Mouse (Mus musculus) adrenal gland, postnatal 14 days (tissue): ENCODE data around the gene Sdhaf3. TPM values are rescaled to one million over a fixed set of nuclear protein-coding genes. Genes with fewer than 3 reads are reported as not detected.

Experiments
- DNase-seq: peaks from one replicate; pipeline ENCODE4 v3.0.0; 2021; ENCODE audit warnings: mixed read lengths
- total RNA-seq: library from RNA; stranded (reverse); gene quantifications from 2 replicates; pipeline ENCODE4 v1.2.3, GENCODE M21; 2021

Sdhaf3 gene
- total RNA-seq, 1 experiment from 2014 or later: 5.9 TPM

DNA sequence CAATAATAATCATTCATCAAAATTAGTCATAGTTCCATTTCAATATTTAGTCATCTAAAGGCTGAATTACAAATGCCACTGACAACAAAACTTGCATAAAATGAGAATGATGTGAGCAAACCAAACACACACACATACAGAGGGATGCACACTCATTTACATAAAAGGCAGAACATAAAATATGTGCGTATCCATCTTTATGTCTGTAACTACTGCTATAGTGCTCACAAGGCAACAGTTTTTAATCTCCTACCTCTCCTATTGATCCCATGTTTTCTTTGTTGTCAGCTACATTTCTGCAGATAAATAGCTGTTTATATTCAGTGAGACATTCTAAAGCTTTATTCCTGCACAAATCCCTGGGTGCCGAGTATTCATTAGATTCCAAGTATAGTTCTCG is 107.0 kb downstream of the Sdhaf3 start:
- DNase-seq: no peak

DNA sequence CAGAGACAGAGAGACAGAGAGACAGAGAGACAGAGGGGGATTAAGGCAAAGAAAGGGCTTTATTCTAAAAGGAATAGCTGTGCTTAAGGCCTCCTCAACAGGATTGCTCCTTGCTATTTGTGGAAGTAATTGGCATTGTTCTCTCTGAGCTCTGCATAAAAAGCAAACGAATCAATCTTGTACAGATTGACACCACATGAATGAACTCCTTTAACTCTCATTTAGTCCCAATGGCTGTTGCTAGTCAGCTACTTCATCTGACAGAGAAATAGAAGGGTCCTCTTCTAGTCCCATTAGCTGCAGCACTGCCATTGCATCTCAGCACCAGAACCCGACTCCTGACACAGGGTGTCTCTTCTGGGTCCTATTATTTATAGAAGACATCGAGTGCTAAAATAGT is 113.0 kb downstream of the Sdhaf3 start:
- DNase-seq: no peak

GRCm38 (mm10) chr6:7069463-7069862 is 113.7 kb downstream of the Sdhaf3 start:
- no peak for DNase-seq

DNA sequence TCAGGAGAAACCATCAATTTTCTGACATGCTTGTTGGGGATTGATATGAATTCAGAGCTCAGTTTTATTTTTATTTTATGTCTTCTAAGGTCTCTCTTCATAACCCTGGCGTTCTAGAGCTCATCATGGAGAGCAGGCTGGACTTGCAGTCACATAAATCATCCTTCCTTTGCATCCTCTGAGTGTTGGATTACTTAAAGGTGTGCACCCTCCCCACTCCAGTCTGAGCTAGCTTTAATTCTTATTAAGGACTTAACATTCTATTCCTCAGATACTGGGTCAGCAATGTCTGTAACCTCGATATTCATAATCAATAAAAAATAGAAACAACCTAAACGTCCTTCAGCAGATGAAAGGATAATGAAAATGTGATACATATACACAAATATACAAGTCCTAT is 126.2 kb downstream of the Sdhaf3 start:
- DNase-seq: no peak

DNA sequence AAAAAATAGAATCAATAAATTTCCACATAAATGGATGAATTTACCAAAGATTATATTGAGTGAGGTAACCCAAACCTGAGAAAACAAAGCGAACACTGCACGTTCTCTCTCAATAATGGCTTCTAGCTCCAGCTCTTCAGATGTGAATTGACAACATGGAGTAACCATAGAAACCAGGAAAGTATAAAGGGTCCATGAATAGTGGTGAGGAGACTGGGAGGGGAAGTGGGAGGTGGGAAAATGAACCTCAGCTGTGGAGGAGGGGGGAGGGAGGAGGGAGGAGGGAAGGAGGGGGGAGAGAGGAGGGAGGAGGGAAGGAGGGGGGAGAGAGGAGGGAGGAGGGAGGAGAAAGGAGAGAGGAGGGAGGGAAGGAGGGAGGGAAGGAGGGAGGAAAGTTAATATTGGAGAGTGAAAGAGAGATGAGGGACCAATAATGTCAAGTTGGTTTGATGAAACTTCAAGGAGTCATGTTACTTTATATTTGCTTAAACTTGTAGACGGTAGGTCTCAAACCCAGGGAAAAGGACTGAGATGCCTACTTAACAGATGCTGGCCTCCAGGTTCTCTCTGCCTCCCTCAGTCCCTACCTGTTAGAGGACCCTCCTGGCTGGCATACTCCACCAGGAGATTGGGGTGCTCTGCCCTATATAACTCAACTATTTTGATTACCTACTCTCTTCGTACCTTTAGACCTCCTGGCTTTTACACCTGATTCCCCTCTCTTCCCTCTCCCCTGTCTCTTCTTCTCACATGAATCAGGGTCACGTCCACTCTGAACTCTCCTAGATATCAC is 126.9 kb downstream of the Sdhaf3 start:
- no peak for DNase-seq

GRCm38 (mm10) chr6:7083661-7084060 is 127.9 kb downstream of the Sdhaf3 start:
- DNase-seq: no peak

- no peak for DNase-seq
These were observed 128.6 kb downstream of the Sdhaf3 start for GRCm38 (mm10) chr6:7084370-7084769.

GRCm38 (mm10) chr6:7085506-7085905 is 129.7 kb downstream of the Sdhaf3 start:
- no peak for DNase-seq

DNA sequence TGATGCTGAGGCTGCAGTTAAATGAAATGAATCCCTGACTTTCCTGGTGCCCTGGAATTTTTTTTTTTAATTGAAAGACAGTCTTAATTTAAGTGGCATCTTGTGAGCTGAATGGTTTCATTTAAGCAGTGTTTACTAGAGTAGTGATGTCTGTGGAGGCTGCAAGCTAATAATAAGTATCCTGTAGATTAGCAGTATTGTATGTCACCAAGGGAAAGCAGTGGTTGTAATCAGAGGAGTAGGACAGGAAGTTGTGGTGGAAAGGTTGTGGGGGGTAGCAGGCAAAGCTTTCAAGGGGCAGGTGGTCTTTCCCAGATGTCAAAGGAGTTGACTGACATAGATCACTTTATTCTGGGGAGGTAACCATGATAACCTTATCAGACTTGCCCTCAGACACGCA is 136.3 kb downstream of the Sdhaf3 start:
- DNase-seq: no peak

Other genes starting within 250 kb of the Sdhaf3 start
- not detected in 2 replicates for gene Dlx6, start 92.7 kb upstream of the Sdhaf3 start, total RNA-seq
- gene Dlx5, start 73.9 kb upstream of the Sdhaf3 start, total RNA-seq: 0.26 and 0.96 TPM in 2 replicates